14 mouse cellular contexts compared by ENCODE assay signal in genomic region chr4:101143901-101144300, GRCm38 (mm10).
"Had no signal": no experiment of that assay in that cellular context is flagged by ENCODE, and none has a peak within 500 bp of the region (broad histone marks: within the 10 kb centered on the region; RNA-seq: fewer than 3 reads in every experiment).

No protein-coding gene starts in this region.

- H3K9me3 ChIP-seq: limb, embryonic 13.5 days; liver, embryonic 15.5 days; megakaryocyte, embryonic 14.5 days; midbrain, embryonic 12.5 days had no signal

- H3K36me3 ChIP-seq: liver, embryonic 15.5 days had no signal

- DNase-seq: kidney, adult 18-20 months; kidney, postnatal 10 days; kidney, postnatal 4 days; left cerebral cortex, postnatal 4 days; lung, adult 2 months; lung, postnatal 10 days; spleen, adult 18-20 months; thymus, postnatal 36 days had no signal

- H3K4me1 ChIP-seq: liver, embryonic 15.5 days had no signal

- H3K4me3 ChIP-seq: layer of hippocampus, adult 2 months; limb, embryonic 13.5 days; liver, embryonic 15.5 days; megakaryocyte, embryonic 14.5 days; midbrain, embryonic 12.5 days had no signal

- H3K9ac ChIP-seq: limb, embryonic 13.5 days; liver, embryonic 15.5 days; midbrain, embryonic 12.5 days had no signal

- H3K27ac ChIP-seq: layer of hippocampus, adult 2 months; limb, embryonic 13.5 days; liver, embryonic 15.5 days; macrophage; midbrain, embryonic 12.5 days had no signal
